Mouse (Mus musculus): ENCODE measurements around the gene Pde5a. TPM values are rescaled to one million over a fixed set of nuclear protein-coding genes. Genes with fewer than 3 reads are reported as not detected.

Gene Pde5a
- polyA plus RNA-seq, 1 experiment, result 35.5 TPM

- WGBS, result 87% methylated on average over 11 of the region's 11 CpGs
- DNase-seq, result no peak
- H3K4me3 ChIP-seq (replicated peaks; ENCODE audit: extremely low read depth, low read depth, low read length), result no peak overlapping the region
- no peaks in the 10 kb centered on the region for H3K4me1 ChIP-seq (ENCODE audit: control insufficient read depth, insufficient read depth, low read length)
- no peak for TF ChIP-seq CTCF (IDR thresholded peaks at IDR 0.05; ENCODE audit: insufficient read depth, low read length)
- TF ChIP-seq POLR2A (IDR thresholded peaks at IDR 0.05; ENCODE audit: borderline replicate concordance, extremely low read depth, low read depth, low read length), result no peak
These were observed 99.7 kb downstream of the Pde5a start for GRCm38 (mm10) chr3:122828270-122829058.

- DNase-seq, result no peak
- 40% methylated on average over 5 of the region's 5 CpGs for WGBS
- Histone ChIP-seq H3K4me1 (ENCODE audit: control insufficient read depth, insufficient read depth, low read length) (no peaks in the 10 kb centered on the region; the same call in 1 of the 2 replicates), H3K4me3 (replicated peaks; ENCODE audit: extremely low read depth, low read depth, low read length) (no peak overlapping the region)
- TF ChIP-seq POLR2A (IDR thresholded peaks at IDR 0.05; ENCODE audit: borderline replicate concordance, extremely low read depth, low read depth, low read length), result no peak
- TF ChIP-seq CTCF (IDR thresholded peaks at IDR 0.05; ENCODE audit: insufficient read depth, low read length), result no peak
These were observed 105.8 kb downstream of the Pde5a start for GRCm38 (mm10) chr3:122834519-122834918.

GRCm38 (mm10) chr3:122835097-122835850 is 106.5 kb downstream of the Pde5a start:
- no peak overlapping the region for H3K4me3 ChIP-seq (replicated peaks; ENCODE audit: extremely low read depth, low read depth, low read length)
- WGBS, result 55% methylated on average over 8 of the region's 8 CpGs
- no peak for TF ChIP-seq CTCF (IDR thresholded peaks at IDR 0.05; ENCODE audit: insufficient read depth, low read length)
- no peak for TF ChIP-seq POLR2A (IDR thresholded peaks at IDR 0.05; ENCODE audit: borderline replicate concordance, extremely low read depth, low read depth, low read length)
- no peaks in the 10 kb centered on the region; the same call in 1 of the 2 replicates for H3K4me1 ChIP-seq (ENCODE audit: control insufficient read depth, insufficient read depth, low read length)
- no peak for DNase-seq

- no peak for DNase-seq
These were observed 108.9 kb downstream of the Pde5a start for GRCm38 (mm10) chr3:122837639-122838038.

DNA sequence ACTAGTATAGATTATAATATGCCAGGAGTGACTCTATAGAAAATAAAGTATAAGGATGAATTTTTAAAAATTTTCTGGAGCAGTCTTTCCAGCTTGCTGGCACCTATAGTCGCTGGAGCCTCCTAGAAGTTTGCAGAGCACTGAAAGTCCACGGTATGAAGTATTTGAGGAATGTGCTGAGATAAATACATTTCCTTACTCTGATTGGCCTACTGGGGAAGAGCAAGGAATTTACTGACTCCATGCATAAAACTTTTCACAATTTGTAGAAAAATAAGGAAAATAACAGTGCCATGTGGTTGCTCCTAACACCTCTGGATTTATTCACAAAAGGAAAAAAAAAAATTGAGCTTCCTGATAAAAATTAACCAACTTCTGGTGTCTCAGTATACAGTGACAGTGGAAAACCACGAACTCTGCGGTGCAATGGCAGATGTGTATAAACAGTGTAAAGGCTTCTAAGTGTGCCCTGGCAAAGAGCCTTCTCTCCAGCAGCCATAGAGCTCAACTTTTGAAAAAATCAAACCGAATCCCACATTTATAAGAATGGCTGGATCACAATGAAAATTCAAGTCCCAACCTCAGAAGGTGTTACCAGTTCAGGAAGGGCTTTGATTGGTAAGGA is 119.8 kb downstream of the Pde5a start:
- Histone ChIP-seq H3K4me1 (ENCODE audit: control insufficient read depth, insufficient read depth, low read length) (no peaks in the 10 kb centered on the region), H3K4me3 (replicated peaks; ENCODE audit: extremely low read depth, low read depth, low read length) (no peak overlapping the region)
- DNase-seq, result no peak
- no peak for TF ChIP-seq CTCF (IDR thresholded peaks at IDR 0.05; ENCODE audit: insufficient read depth, low read length)
- TF ChIP-seq POLR2A (IDR thresholded peaks at IDR 0.05; ENCODE audit: borderline replicate concordance, extremely low read depth, low read depth, low read length), result no peak
- 44% methylated on average over 5 of the region's 5 CpGs for WGBS

More at GRCm38 (mm10) chr3:122837639-122838038, 108.9 kb downstream of the Pde5a start:
- no peak for TF ChIP-seq CTCF (IDR thresholded peaks at IDR 0.05; ENCODE audit: insufficient read depth, low read length)
- no peak for TF ChIP-seq POLR2A (IDR thresholded peaks at IDR 0.05; ENCODE audit: borderline replicate concordance, extremely low read depth, low read depth, low read length)
- WGBS, result 61% methylated on average over 2 of the region's 2 CpGs
- no peak overlapping the region for H3K4me3 ChIP-seq (replicated peaks; ENCODE audit: extremely low read depth, low read depth, low read length)
- H3K4me1 ChIP-seq (ENCODE audit: control insufficient read depth, insufficient read depth, low read length), result no peaks in the 10 kb centered on the region; the same call in 1 of the 2 replicates

- no peak overlapping the region for H3K4me3 ChIP-seq (replicated peaks; ENCODE audit: extremely low read depth, low read depth, low read length)
- DNase-seq, result no peak
- whole genome bisulfite sequencing, result 66% methylated on average over 11 of the region's 11 CpGs
- H3K4me1 ChIP-seq (ENCODE audit: control insufficient read depth, insufficient read depth, low read length), result no peaks in the 10 kb centered on the region
- no peak for TF ChIP-seq CTCF (IDR thresholded peaks at IDR 0.05; ENCODE audit: insufficient read depth, low read length)
- TF ChIP-seq POLR2A (IDR thresholded peaks at IDR 0.05; ENCODE audit: borderline replicate concordance, extremely low read depth, low read depth, low read length), result no peak
These were observed 126.4 kb downstream of the Pde5a start for GRCm38 (mm10) chr3:122855149-122855548.

DNA sequence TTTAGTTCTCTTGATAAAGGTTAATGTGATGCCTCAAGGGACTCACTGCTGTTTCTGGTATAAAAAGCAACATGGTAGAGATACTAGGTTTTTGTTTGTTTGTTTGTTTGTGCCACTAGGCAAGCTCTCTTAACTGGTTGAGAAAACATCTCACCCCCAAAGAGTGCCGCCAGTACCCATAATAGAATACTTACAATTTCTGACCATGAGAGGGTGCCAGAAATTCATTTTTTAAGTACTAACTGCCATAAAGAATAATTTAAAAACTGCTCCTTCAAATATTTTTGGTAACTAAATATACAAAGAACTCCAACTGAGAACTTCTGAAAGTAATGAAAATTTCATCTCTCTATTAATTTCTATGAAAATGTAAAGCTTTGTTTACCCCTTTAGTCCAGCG is 131.1 kb downstream of the Pde5a start:
- no peaks in the 10 kb centered on the region for H3K4me1 ChIP-seq (ENCODE audit: control insufficient read depth, insufficient read depth, low read length)
- WGBS, result 60% methylated on average over 2 of the region's 2 CpGs
- DNase-seq, result no peak
- no peak for TF ChIP-seq POLR2A (IDR thresholded peaks at IDR 0.05; ENCODE audit: borderline replicate concordance, extremely low read depth, low read depth, low read length)
- TF ChIP-seq CTCF (IDR thresholded peaks at IDR 0.05; ENCODE audit: insufficient read depth, low read length), result no peak
- no peak overlapping the region for H3K4me3 ChIP-seq (replicated peaks; ENCODE audit: extremely low read depth, low read depth, low read length)

- DNase-seq, result no peak
- H3K4me1 ChIP-seq (ENCODE audit: control insufficient read depth, insufficient read depth, low read length), result no peaks in the 10 kb centered on the region
- 72% methylated on average over 12 of the region's 12 CpGs for WGBS
- no peak overlapping the region for H3K4me3 ChIP-seq (replicated peaks; ENCODE audit: extremely low read depth, low read depth, low read length)
- TF ChIP-seq CTCF (IDR thresholded peaks at IDR 0.05; ENCODE audit: insufficient read depth, low read length) (no peak), POLR2A (IDR thresholded peaks at IDR 0.05; ENCODE audit: borderline replicate concordance, extremely low read depth, low read depth, low read length) (no peak)
These were observed 132.1 kb downstream of the Pde5a start for GRCm38 (mm10) chr3:122860573-122861498.

Data from lung, adult 2 months (tissue).